Mouse (Mus musculus) frontal cortex, postnatal 25 days (tissue): Measurements from ENCODE around the gene Diras2.

Experiments
- DNase-seq, 2 experiments: peaks; one replicate each; pipeline ENCODE4 v3.0.0; 2022; ENCODE audit warnings: low spot score in 2 of 2

Gene Diras2

DNA sequence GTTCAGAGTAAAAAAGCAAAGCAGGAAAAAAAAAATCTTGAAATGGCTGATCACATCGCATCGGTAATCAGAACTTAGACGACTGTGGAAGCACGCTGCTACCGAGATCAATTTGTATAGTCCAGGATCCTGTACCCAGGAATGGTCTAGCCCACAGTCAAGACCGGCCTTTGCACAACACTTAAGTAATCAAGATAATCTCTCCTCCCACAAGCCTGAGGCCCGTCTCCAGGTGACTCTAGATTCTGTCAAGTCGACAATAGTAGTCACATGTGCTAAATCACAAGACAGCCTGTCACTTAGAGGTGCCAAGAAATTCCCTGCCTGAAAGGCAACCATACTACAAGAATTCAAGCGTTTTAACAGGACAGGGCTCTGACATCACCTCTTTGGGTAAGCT lies at the start of gene Diras2:
Gene Diras2 (minus strand): TSS at position 159 of the 400 bp plus-strand sequence.
- no peak for DNase-seq

DNA sequence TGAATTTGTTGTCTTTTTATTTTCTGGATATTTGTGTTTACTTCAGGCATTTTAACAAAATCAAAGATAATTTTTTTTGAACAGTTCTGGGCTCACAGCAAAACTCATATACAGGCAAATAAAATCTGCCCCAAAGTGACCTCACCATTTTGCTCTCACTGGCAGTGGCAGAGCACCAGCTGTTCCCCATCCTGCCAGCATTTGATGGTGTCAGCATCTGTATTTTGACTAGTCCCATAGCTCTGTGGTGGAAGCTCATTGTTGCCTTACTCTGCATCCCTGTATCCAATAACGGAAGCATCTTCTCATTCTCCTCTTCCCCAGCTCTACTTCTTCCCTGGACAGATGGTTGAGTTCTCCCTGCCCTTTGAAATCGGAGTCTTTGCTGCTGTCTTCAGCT lies 47.7 kb upstream of the Diras2 start:
- DNase-seq: no peak

DNA sequence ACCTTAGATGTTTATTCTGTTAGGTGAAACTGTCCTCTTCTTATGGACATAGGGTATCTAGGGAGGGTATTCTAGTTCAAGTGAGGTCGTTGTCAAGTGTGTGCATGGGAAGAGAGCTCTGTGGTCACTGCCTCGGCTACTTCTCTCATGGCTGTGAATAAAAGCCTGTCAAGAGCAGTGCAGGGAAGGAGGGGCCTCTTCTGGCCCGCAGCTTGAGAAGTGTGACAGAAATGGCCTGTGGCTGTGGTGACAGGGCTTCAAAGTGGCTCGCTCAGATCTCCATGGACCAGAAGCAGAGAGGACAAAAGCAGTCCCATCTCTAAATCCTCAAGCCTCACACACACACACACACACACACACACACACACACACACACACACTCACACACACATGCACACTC lies 46.9 kb upstream of the Diras2 start:
- DNase-seq: no peak

DNA sequence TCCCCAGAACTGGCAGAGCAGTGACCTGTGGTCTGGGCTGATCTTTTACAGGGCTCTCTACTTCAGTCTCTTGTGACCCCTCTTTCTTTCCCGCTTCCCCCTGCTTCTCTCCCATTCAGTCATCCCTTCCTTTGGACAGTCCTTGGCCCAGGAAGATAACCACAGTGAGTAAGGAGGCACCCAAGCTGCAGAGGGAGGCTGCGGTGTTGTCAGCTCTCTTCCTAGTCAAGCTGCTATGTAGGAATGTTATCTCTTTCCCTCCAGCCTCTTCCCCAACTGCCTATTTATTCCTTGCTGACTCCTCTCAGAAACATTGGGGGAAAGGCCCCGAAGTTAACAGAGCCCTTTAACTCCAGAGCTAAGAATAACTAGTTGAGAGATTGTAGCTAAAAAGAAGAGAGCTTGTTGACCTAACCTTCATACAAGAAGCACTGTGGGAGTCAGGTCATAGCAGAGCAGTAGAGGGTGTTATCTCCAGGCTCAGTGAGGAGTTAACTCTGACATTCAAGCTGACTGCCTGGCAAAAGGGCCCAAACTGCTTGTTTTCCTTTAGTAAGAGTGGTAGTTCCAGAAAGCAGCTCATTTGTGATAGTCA lies 46.3 kb upstream of the Diras2 start:
- no peak for DNase-seq

DNA sequence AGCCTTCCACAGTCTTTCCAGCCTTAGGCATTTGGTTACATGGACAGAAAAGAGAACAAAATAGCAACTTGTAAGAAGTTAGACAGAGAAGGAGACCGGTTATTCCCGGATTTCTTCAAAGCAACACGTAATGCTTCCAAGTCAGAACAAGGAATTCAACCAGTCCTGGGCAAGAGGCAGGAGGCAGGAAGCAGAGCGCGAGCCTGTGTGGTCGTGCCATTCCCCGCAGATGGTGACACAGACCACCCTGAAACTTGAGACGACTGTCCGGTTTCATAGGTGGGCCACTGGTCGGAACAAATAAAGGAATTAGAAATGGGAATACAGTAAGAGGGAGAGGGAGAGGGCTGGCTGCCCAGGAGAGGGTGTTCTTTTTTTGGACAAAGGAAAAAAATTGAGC lies 45.8 kb upstream of the Diras2 start:
- DNase-seq: no peak

DNA sequence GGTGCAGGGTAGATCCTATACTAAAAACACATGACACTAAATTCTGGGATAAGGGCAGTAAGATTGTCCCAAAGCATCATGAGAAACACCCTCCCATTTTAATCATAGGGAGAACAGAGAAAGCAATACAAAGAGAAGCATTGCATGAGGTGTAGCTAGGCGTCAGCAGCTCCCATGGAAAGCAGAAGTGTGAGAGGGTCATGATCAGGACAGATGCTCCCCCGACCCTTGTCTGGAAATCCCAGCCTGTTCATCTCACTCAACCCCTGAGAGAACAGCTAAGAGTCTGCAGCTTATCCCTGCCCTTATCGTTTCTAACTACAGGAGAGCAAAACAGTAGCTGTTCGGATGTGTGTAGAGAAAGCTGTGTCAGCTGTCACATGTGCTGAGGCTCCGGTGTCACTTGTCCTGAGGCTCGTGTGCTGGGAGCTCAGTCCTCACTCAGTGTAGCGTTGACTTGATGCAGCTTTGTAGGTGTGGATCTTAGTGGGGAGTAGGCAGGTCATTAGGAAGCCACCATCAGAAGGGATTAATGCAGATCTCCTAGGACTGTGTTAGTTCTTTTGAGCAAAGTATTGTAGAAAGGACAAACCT lies 45.0 kb upstream of the Diras2 start:
- no peak for DNase-seq

DNA sequence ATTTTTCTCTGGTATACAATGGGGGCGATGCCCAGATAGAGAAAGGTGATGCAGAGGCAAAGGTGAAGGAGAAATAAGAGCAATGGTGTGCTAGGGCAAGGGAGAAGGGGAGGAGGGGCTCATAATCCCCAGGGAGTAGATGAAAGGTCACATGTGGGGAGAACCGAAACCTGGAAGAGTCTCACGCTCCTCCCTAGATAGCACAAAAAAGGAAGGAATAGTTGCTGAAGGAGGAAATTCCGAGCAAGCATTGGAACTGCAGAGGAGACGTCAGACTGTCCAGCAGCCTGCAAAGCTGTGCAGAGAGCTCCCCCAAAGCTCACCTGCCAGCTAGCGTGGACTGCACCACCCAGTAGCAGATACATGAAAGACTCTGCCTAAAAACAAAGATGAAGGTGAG lies 44.4 kb upstream of the Diras2 start:
- no peak for DNase-seq

DNA sequence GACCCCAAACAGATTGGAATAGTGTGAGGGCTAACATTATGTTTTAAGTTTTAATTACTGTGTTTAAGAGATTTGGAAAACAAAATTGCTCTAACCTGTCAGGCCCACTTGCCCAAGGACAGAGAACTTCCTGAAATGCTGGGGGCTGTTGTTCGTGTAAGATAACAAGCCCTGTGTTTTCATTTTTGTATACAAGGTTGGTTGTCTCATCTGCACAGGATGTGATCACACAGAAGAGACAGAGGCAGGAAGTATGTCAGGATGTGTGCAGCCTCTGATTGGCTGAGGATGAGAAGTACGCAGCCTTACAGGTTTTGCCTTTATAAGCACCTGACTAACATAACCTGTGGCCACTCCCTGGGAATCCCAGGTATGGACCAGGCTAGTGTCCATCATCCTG lies 43.2 kb upstream of the Diras2 start:
- no peak for DNase-seq

DNA sequence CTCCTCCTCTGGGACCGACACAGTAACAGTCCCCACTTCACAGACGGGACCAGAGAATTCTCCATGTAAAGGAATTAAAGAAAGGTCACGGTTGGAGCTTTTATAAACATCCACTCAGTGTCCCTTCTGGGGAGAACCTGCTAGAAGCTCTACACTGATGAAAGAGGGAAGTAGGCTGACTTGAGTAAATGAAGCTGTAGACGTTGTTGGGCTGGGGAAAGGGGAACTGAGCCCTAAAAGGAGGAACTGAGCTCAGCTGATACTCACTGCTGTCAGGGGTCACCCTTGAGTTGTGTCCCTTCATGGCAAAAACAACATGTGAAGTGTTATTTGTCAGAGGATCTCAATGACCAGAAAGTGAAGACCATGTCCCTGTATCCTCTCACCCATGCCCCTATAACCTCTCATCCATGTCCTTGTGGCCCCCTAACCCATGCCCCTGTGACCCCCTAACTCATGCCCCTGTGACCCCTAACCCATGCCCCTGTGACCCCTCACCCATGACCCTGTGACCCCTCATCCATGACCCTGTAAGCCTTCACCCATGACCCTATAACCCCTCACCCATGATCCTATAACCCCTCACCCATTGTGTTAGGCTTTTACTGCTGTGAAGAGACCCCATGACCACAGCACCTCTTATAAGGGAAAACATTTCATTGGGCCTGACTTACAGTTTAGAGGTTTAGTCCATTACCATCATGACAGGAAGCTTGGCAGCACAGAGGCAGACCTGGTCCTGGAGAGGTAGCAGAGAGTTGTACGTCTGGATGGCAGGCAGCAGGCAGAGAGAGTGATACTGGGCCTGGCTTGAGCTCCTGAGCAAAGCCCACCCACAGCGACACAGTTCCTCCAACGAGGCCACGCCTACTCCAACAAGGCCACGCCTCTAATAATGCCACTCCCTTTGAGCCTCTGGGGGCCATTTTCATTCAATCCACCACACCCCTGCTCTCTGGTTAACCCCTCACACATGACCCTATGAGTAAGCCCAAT lies 41.7 kb upstream of the Diras2 start:
- DNase-seq: no peak

DNA sequence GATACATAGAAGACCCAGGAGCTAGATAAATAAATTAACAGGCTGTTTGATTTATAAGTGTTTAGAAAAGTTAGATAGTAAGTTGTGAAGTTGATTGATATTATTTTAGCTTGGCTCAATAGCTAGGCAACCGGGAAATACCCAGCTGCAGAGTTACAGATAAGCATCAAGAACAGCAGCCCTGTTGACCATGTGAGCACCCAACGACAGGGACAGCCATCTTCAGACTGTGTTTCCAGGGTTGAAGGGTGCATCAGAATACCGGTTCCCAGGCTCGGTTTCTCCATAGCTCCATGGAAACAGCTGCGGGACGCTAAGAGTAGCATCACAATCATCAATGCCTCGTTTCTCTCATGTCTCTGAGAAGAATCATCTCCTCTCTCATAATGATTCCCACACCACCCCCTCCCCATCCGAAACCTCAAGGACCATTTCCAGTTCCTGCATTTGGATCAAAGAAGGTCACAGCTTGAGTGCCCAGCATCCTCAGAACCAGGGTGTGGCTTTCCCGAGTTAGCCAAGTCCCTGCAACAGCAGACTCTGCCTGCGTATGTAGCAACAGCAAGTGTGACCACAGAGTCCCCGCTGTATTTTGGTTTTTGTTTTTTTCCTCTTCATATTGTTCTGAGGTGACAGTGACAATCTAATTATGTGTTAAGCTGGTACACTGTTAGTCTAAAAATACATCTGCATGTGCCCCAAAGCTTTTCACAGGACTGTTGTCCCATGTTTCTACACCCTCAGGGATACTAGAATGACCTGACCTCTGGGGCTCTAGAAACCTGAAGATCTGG lies 40.7 kb upstream of the Diras2 start:
- DNase-seq: no peak

DNA sequence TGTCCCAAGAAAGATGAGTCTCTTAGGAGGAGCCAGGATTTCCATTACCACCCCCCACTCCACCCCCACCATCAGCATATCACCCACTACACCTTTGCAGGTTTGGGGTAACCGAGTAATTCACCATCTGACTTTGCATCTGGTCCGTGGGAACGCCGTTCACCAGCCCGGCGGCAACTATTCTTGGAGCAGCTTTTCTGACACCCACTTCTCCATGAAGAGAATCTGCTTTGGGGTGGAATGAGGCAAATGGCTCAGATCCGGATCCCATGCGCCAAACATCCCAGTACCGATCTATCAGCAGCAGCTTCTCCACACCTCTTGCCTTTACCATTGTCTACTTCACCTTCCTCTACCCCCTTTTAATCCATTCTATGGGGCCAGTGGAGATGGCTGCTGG lies 39.2 kb upstream of the Diras2 start:
- peak; percentile 17 to 39 for DNase-seq

DNA sequence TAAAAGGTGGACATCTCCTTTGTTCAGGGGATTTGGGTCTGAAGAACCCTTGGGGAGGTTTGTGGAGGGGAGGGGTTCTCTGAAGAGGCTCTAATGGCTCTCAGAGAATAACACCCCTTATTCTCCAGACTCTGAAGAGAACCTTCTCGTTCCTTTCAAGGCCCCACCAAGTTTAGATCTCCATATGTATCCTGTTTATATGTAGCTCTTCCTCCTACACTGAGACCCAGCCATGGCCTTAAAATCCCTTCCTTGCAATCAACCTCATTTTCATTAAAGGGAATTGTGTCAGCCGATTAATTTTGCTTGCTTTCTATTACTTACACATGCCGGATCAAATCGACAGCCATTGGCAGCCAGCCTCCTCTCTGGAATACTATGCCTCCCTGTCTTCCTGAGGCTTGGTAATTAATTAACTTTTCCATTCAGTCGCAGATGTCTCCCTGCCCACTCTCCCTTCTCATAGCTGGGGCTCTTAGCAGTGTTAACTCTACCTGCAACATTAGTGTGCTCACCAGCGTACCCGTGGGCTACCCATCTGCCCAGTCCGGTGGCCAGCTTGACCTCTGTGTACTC lies 38.2 kb upstream of the Diras2 start:
- DNase-seq: no peak

DNA sequence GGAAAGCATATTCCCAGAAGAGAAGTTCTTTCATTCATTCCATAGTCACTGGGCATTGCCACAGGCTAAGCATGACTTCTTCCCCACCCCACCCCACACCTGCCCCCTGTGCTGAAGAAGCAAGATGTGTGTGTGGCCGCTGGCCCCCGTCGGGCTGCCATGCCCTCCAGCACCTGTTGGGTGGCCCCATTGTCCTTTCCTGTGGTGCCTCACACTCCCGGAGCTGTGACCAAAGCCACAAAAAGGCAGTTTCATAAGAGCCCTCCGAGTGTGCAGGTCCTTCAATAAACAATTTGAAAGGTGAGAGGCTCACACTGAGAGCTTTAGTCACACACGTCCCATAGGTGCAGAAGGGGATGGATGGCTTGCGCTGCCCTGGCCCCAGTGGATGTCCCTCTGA lies 35.7 kb upstream of the Diras2 start:
- no peak for DNase-seq

DNA sequence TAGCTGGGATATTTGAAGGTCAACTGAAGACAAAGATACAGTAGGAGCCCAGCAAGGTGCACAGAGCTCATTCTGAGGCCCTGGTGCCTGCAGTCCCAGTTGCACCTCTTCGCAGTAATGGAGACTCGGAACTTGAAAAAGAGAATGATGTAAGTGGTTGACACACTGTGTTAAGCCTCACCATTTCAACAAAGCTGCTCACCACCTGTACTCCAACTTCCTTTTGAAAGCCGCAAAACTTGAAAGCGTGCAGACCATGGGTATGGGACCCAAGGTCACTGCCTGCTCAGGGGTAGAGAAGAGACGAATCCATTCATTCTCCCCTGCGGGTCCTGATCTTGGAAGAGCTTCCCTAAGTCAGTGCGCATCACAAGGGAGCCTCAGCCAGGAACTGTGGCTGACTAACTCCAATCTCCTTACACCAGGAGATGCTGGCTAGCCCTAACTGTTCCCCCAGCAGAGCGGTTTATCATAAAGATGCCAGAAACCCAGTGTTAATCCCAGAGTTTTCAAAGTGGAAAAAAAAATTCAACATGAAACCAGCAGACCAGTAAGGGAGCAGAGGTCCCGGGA lies 35.2 kb upstream of the Diras2 start:
- no peak for DNase-seq

DNA sequence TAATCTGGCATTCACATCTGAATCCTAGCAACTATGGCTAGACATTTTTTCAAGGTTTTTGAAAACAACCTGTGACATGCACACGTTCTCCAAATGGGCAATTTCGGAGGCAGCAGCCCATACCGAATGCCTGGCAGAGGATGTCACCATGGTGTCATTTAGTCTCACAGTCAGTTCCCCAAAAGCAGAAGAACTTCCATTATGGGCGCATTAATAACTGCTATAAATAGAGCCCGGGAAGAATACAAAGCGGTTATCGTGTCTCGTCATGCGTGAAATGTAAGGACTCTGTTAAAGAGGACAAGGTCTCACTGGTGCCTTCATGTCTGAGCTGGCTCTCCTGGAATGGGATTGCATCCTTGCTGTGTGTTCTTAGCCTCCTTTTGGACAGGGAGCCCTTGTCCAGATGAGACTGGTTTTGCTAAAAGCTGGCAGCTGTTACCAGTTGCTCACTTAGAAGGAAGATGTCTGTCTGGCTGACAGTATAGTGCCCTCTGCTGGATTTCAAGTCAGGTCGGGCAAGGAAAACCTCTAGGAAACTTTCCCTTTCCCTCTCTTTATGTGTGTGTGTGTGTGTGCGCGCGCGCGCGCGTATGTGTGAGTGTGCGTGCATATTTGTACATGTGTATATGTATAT lies 34.1 kb upstream of the Diras2 start:
- DNase-seq: no peak

DNA sequence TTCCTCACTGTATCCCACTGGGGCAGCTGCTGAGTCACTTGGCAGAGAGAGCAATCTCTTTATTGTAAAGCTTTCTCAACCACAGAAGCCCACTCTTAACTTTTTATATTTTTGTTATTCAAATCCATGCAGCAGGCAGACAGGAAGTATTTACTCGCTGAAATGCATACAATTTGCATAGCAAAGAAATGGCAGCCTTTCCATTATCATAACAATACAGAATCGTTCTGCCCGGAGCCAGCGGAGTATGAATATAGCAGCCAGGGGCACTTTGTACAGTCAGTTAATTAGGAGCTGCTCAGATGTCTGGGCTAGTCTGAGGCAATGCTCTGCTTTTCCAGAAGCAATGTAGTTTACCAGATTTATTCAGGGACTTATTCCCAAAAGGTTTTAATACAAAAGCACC lies 31.1 kb upstream of the Diras2 start:
- no peak for DNase-seq

DNA sequence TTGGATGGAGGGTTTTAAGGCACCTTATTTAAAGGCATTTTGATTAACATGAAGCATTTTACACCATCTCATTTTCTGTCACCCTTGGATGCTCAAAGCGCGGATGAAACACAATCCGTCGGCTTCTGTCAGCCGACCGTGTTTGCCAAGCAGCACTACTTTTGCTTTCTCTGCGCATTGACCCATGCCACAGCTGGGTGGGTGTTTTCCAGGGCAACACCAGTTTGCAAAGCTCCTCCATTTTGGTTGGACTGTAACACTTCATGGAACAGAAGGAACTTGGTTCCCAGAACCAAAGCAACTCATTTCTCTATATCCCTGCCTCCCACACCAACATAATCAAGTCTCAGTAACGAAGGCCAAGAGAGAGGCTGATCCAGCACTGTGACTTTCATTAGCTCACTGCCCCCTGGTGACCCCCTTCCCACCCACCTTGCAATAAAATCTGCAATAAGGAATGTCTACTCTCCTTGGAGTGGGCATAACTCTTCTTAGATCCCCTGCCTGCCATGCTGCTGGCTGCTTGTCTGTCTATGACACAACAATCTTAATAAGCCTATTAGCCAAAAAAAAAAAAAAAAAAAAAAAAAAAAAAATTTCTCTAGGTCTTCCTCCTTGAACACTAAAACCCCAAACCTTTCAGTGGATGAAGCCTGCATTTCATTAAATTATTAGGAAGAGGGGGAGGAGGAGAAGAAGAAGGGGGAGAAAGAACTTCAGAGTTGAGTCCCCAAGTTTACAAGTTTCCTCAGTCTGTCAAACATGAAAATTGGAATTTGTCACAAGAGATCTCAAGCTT lies 30.5 kb upstream of the Diras2 start:
- DNase-seq: no peak

DNA sequence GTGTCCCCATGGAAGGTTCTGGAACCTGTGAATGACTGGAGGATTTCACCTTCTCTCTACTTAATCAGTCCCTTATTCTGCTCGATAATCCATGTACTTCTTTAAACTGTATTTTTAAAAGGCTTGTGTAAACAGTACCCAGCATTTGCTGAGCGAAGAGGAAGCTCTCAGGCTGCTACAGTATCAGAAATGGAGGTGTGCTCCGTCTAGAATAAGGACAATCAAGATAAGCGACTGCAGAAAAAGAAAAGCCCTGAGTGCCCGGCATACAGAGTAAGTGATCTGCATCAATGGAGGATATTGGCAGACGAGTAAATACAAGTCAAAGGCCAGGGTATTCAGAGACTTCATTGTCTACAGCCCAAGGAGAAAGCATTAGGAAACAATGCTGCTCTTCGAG lies 26.3 kb upstream of the Diras2 start:
- DNase-seq: no peak

DNA sequence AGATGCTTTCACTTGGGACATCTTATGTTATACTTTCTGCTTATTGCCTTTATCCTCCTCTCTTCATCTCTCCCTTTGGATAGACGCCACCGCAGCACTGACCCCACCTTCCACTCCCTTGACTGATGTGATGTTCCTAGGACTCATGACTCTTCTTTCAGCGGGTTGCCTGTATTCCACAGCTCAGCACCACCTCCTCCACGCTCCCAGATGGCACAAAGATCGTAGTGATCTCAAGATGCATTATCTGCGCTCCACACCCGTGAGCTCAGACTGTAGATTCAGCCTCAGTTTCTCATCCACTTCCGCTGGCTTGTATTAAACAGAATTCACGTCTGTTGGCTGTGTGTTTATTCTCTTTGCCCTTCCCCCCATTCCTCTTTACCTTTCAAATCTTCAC lies 23.6 kb upstream of the Diras2 start:
- no peak for DNase-seq
